In the genomic region with DNA sequence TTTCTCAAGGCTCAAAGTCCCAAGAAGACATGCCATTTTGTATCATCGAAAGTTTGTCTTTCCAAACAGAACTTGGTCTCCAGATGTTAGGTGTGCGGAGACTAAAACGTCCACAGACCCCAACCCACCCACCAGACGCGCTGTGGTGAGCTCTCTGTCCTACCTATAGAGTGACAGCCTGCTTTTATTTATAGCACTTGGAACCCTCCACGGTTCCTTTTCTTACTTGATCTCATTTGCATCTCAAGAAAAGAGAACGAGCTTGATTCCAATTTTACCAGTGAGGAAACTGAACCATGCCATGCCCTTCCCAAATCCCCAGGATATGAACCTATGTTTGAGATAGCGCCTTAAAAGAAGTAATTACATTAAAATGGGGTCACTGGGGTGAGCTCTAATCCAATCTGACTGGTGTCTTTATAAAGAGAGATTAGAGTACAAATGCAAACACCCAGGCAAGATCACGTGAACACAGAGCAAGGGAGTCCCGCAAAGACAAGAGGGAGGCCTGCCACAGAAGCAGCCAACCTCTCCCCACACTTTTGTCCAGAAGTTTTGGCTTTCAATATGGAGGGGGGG, we compare ENCODE assay signal across 17 mouse cellular contexts. TPM values are rescaled to one million over a fixed set of nuclear protein-coding genes. Genes with fewer than 3 reads are reported as not detected.
A peak's percentile ranks its signal among the peaks of the same experiment; 100 is the strongest.
DNase-seq lines count a peak whose midpoint lies in the region; ATAC-seq and TF ChIP-seq lines count a peak whose summit lies in the region.
"Had no signal": no experiment of that assay in that cellular context is flagged by ENCODE, and none has a peak within 500 bp of the region (broad histone marks: within the 10 kb centered on the region; RNA-seq: fewer than 3 reads in every experiment).

No protein-coding gene starts in this region.

- H3K36me3 ChIP-seq in forebrain, embryonic 12.5 days (replicated peaks), result no peaks in the 10 kb centered on the region
- H3K36me3 ChIP-seq in forebrain, embryonic 10.5 days (replicated peaks), result no peaks in the 10 kb centered on the region
- H3K36me3 ChIP-seq in heart, postnatal 0 days (replicated peaks; ENCODE audit: control insufficient read depth, insufficient read depth, low read length), result no peaks in the 10 kb centered on the region
- H3K36me3 ChIP-seq: limb, embryonic 13.5 days; neural tube, embryonic 12.5 days had no signal

- DNase-seq in forebrain, embryonic 10.5 days (ENCODE audit: extremely low spot score, low spot score), result no peak
- no peak for DNase-seq in heart, postnatal 0 days (ENCODE audit: low spot score)
- no peak for DNase-seq in heart, postnatal 25 days (ENCODE audit: low spot score)
- peak; percentile 74 for DNase-seq in R1 (ENCODE audit: low read depth, low spot score)
- DNase-seq in retina, adult 2 months (ENCODE audit: low read depth, low spot score), result peak; percentile 20
- no peak for DNase-seq in thymus, postnatal 0 days (ENCODE audit: low spot score)
- DNase-seq: cerebellum, adult 2 months; cerebellum, postnatal 36 days; gastrocnemius, postnatal 36 days; thymus, postnatal 36 days had no signal

- H3K27ac ChIP-seq in forebrain, embryonic 12.5 days, result no peak overlapping the region
- no peak overlapping the region for H3K27ac ChIP-seq in forebrain, embryonic 10.5 days
- peak overlapping the region; percentile 79 for H3K27ac ChIP-seq in heart, postnatal 0 days (ENCODE audit: low read depth)
- H3K27ac ChIP-seq: kidney, postnatal 0 days; limb, embryonic 13.5 days; liver, embryonic 14.5 days; neural tube, embryonic 12.5 days had no signal

- no peak for TF ChIP-seq EP300 in heart, postnatal 0 days (IDR thresholded peaks at IDR 0.05; ENCODE audit: low read depth)

- TF ChIP-seq CTCF in heart, postnatal 0 days (IDR thresholded peaks at IDR 0.05; ENCODE audit: low read depth), result no peak

- WGBS in forebrain, embryonic 12.5 days, result 16% methylated on average over 10 of the region's 10 CpGs
- 28% methylated on average over 10 of the region's 10 CpGs for WGBS in forebrain, embryonic 10.5 days
- 69% methylated on average over 10 of the region's 10 CpGs for WGBS in heart, postnatal 0 days

- intact Hi-C loops in heart, postnatal 25 days (cut with DNase I), result no loop called here

- no peak overlapping the region for H3K4me2 ChIP-seq in forebrain, embryonic 12.5 days
- no peak overlapping the region for H3K4me2 ChIP-seq in heart, postnatal 0 days (ENCODE audit: low read depth, low read length)
- H3K4me2 ChIP-seq: heart, embryonic 11.5 days; limb, embryonic 13.5 days; neural tube, embryonic 12.5 days had no signal

- 0 out of 2 replicates have a peak, but pooled peaks have one; percentile 39 for ATAC-seq in forebrain, embryonic 12.5 days (ENCODE audit: low FRiP score)
- no peak for ATAC-seq in heart, postnatal 0 days (ENCODE audit: insufficient read depth, low read depth)

- peaks cover 60% of the 10 kb centered on the region for H3K27me3 ChIP-seq in forebrain, embryonic 12.5 days
- H3K27me3 ChIP-seq in forebrain, embryonic 10.5 days (ENCODE audit: poor library complexity, severe bottlenecking), result peaks cover 85% of the 10 kb centered on the region
- no peaks in the 10 kb centered on the region for H3K27me3 ChIP-seq in heart, postnatal 0 days (ENCODE audit: control insufficient read depth, insufficient read depth, low read length)

- H3K9me3 ChIP-seq in forebrain, embryonic 12.5 days, result no peaks in the 10 kb centered on the region
- no peaks in the 10 kb centered on the region for H3K9me3 ChIP-seq in forebrain, embryonic 10.5 days
- H3K9me3 ChIP-seq in heart, postnatal 0 days (replicated peaks; ENCODE audit: control insufficient read depth, low read length), result no peaks in the 10 kb centered on the region
- H3K9me3 ChIP-seq: limb, embryonic 13.5 days; neural tube, embryonic 12.5 days had no signal

- H3K9ac ChIP-seq in forebrain, embryonic 12.5 days, result no peak overlapping the region
- no peak overlapping the region for H3K9ac ChIP-seq in heart, postnatal 0 days (replicated peaks; ENCODE audit: low read depth, low read length)
- H3K9ac ChIP-seq: limb, embryonic 13.5 days; liver, embryonic 14.5 days; neural tube, embryonic 12.5 days had no signal

- H3K4me3 ChIP-seq in forebrain, embryonic 12.5 days (replicated peaks), result no peak overlapping the region
- no peak overlapping the region for H3K4me3 ChIP-seq in forebrain, embryonic 10.5 days
- H3K4me3 ChIP-seq in heart, postnatal 0 days (ENCODE audit: low read depth, low read length), result no peak overlapping the region
- H3K4me3 ChIP-seq: erythroblast, embryonic 14.5 days; limb, embryonic 13.5 days; neural tube, embryonic 12.5 days had no signal

- peaks cover 30% of the 10 kb centered on the region for H3K4me1 ChIP-seq in forebrain, embryonic 12.5 days
- peaks cover 47% of the 10 kb centered on the region for H3K4me1 ChIP-seq in forebrain, embryonic 10.5 days
- H3K4me1 ChIP-seq in heart, postnatal 0 days (ENCODE audit: control insufficient read depth, insufficient read depth), result peaks cover 33% of the 10 kb centered on the region

RNA-seq across cellular contexts. Expression of a gene that starts 48.5 kb away (rescaled TPM):
- 25.8 and 25.9 TPM in 2 replicates for polyA plus RNA-seq in forebrain, embryonic 12.5 days (2016; fragmentation: Nextera tagmentation; extraction: Ambion mirVana)
- polyA plus RNA-seq in forebrain, embryonic 10.5 days (2016; fragmentation: Nextera tagmentation; extraction: Ambion mirVana), result 14.2 and 14.4 TPM in 2 replicates
- total RNA-seq in heart, postnatal 0 days (2014; rRNA removed; ENCODE audit: low replicate concordance), result 12.2 and 18.4 TPM in 2 replicates
- polyA plus RNA-seq in heart, postnatal 0 days (2015; fragmentation: Nextera tagmentation; extraction: Ambion mirVana), result 15.1 and 18.1 TPM in 2 replicates
- total RNA-seq in heart, postnatal 25 days (2021), result 10 to 100 TPM; 26.0 to 30.7 TPM
- polyA plus RNA-seq in thymus, postnatal 0 days (2015; fragmentation: Nextera tagmentation; extraction: Ambion mirVana), result 13.7 and 14.5 TPM in 2 replicates

RNA-seq across cellular contexts. Expression of a gene that starts 51.5 kb away (rescaled TPM):
- 0.52 and 0.85 TPM in 2 replicates for polyA plus RNA-seq in forebrain, embryonic 12.5 days (2016; fragmentation: Nextera tagmentation; extraction: Ambion mirVana)
- 0.07 and 0.21 TPM in 2 replicates for polyA plus RNA-seq in forebrain, embryonic 10.5 days (2016; fragmentation: Nextera tagmentation; extraction: Ambion mirVana)
- total RNA-seq in heart, postnatal 0 days (2014; rRNA removed; ENCODE audit: low replicate concordance), result 30.2 and 31.3 TPM in 2 replicates
- 10.9 and 11.7 TPM in 2 replicates for polyA plus RNA-seq in heart, postnatal 0 days (2015; fragmentation: Nextera tagmentation; extraction: Ambion mirVana)
- total RNA-seq in heart, postnatal 25 days (2021), result 10 to 100 TPM; 24.3 to 30.9 TPM
- polyA plus RNA-seq in thymus, postnatal 0 days (2015; fragmentation: Nextera tagmentation; extraction: Ambion mirVana), result 0.68 and 1.1 TPM in 2 replicates

RNA-seq across cellular contexts. Expression of a gene that starts 52.5 kb away (rescaled TPM):
- 0.27 and 0.32 TPM in 2 replicates for polyA plus RNA-seq in forebrain, embryonic 12.5 days (2016; fragmentation: Nextera tagmentation; extraction: Ambion mirVana)
- 0.48 and 0.49 TPM in 2 replicates for polyA plus RNA-seq in forebrain, embryonic 10.5 days (2016; fragmentation: Nextera tagmentation; extraction: Ambion mirVana)
- 0.97 TPM in 1 of 2 replicates, not detected in the other for total RNA-seq in heart, postnatal 0 days (2014; rRNA removed; ENCODE audit: low replicate concordance)
- 0.05 and 0.10 TPM in 2 replicates for polyA plus RNA-seq in heart, postnatal 0 days (2015; fragmentation: Nextera tagmentation; extraction: Ambion mirVana)
- under 1 TPM in 1 of 2 experiments, not detected in 1; 0.06 TPM for total RNA-seq in heart, postnatal 25 days (2021)
- polyA plus RNA-seq in thymus, postnatal 0 days (2015; fragmentation: Nextera tagmentation; extraction: Ambion mirVana), result 0.06 and 0.12 TPM in 2 replicates
- total RNA-seq: gastrocnemius, postnatal 36 days had no signal
- polyA plus RNA-seq: erythroblast, embryonic 14.5 days had no signal

Comparison
In these comparisons a context has a peak if more than half of its experiments do, and no peak if none do; other contexts are left out.
1. DNase-seq: peak in R1 (single experiment) and retina, adult 2 months (single experiment); none in forebrain, embryonic 10.5 days (single experiment), heart, postnatal 0 days (single experiment), heart, postnatal 25 days (single experiment) and thymus, postnatal 0 days (single experiment).